Mouse (Mus musculus) E14TG2a.4 (cell line): ENCODE measurements at regions not wholly inside any gene's neighbourhood (a gene's known extent, or its start where the extent isn't known, plus 50 kb on each side); places are given as distances from the start of the nearest gene placed in this dataset.

Source experiments
- CTCF ChIP-seq: conservative IDR thresholded peaks from 2 replicates; pipeline ENCODE4 v1.5.1; 2014; ENCODE audit warnings: low read length
- POU5F1 ChIP-seq: IDR thresholded peaks from 2 replicates; pipeline ENCODE4 v1.6.1; 2014; ENCODE audit warnings: low read length, borderline replicate concordance

DNA sequence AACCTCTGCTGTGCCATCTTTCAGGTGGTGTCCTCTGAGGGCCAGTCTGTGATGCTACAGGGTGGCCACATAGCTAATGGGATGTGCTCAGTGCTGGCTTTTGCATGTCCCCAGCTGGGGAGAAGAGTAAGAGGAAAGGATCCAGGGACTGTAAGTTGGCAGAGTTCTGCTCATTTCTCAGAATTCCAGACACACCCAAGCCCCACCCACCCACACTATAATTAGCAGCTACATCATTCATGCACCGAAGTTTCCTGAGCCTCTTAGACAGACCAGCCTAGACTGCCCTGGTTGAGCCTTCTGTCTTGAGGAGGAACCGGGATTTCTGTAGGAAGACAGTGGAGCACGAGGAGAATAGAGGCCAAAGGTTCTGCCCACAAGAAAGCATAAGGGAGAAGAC, 70.9 kb upstream of the Lclat1 start:
- TF ChIP-seq CTCF: no peak
- TF ChIP-seq POU5F1: no peak
